Mouse (Mus musculus) heart, embryonic 14.5 days (tissue): ENCODE measurements around the gene Coa3. TPM values are rescaled to one million over a fixed set of nuclear protein-coding genes. Genes with fewer than 3 reads are reported as not detected.

Experiments
- ATAC-seq: fragments of 200-750 bp; cut with Nextera tagmentation; 2 replicates; pipeline ENCODE4 v1.8.0; 2017; ENCODE audit warnings: low read depth, moderate TSS enrichment; ENCODE audit not compliant: insufficient number of reproducible peaks, insufficient read depth, low FRiP score
- H3K27ac ChIP-seq, 2 experiments: fragments of 200-500 bp in 1 of 2; fragments of 300-500 bp in 1 of 2; sonication (generic) in 1 of 2; replicated peaks in 1 of 2; 2 replicates each; pipeline ENCODE4 v1.5.1; 2012 to 2014; ENCODE audit warnings: low read depth in 2 of 2, low read length in 2 of 2, control low read depth in 1 of 2, mild to moderate bottlenecking in 1 of 2, mixed read lengths in 1 of 2; ENCODE audit not compliant: control insufficient read depth in 1 of 2, insufficient read depth in 1 of 2
- H3K27me3 ChIP-seq: fragments of 300-500 bp; sonication (generic); 2 replicates; pipeline ENCODE4 v1.6.1; 2014; ENCODE audit warnings: mild to moderate bottlenecking, low read length, control low read depth; ENCODE audit not compliant: control insufficient read depth, insufficient read depth
- H3K36me3 ChIP-seq: fragments of 300-500 bp; sonication (generic); 2 replicates; pipeline ENCODE4 v1.6.1; 2014; ENCODE audit warnings: mild to moderate bottlenecking, control low read depth, low read length, mixed read lengths; ENCODE audit not compliant: control insufficient read depth, insufficient read depth
- H3K4me1 ChIP-seq, 2 experiments: fragments of 200-500 bp in 1 of 2; fragments of 300-500 bp in 1 of 2; sonication (generic) in 1 of 2; 2 replicates each; pipeline ENCODE4 v1.6.1; 2012 to 2014; ENCODE audit warnings: low read length in 2 of 2, control low read depth in 1 of 2, mixed read lengths in 1 of 2; ENCODE audit not compliant: control insufficient read depth in 2 of 2, insufficient read depth in 2 of 2
- H3K4me2 ChIP-seq: fragments of 300-500 bp; sonication (generic); 2 replicates; pipeline ENCODE4 v1.6.1; 2014; ENCODE audit warnings: mild to moderate bottlenecking, low read length
- H3K4me3 ChIP-seq, 2 experiments: fragments of 200-500 bp in 1 of 2; fragments of 300-500 bp in 1 of 2; sonication (generic) in 1 of 2; 2 replicates each; pipeline ENCODE4 v1.5.1; 2012 to 2014; ENCODE audit warnings: low read length in 2 of 2, mild to moderate bottlenecking in 2 of 2, control low read depth in 1 of 2, low read depth in 1 of 2, moderate library complexity in 1 of 2; ENCODE audit not compliant: control insufficient read depth in 1 of 2, insufficient read depth in 1 of 2
- H3K9ac ChIP-seq: fragments of 300-500 bp; sonication (generic); 2 replicates; pipeline ENCODE4 v1.6.1; 2014; ENCODE audit warnings: mild to moderate bottlenecking, low read length
- H3K9me3 ChIP-seq: fragments of 300-500 bp; sonication (generic); 2 replicates; pipeline ENCODE4 v1.6.1; 2016; ENCODE audit warnings: low read length, control low read depth; ENCODE audit not compliant: control insufficient read depth
- WGBS: fragments of 180-500 bp; shearing (Covaris S2); extraction: QIAGEN DNeasy Blood & Tissue Kit; methylation state at CpG from one replicate; pipeline ENCODE4 v1.1.7; 2014; 5-methylcytosine and 5-hydroxymethylcytosine counted together
- polyA plus RNA-seq: library from polyadenylated mRNA; unstranded; fragments of >200 nt; fragmentation: Nextera tagmentation; extraction: Ambion mirVana; gene quantifications from 2 replicates; pipeline ENCODE4 v1.2.1, GENCODE M21; 2014

The Coa3 gene
- polyA plus RNA-seq, 1 experiment from 2014 or later: 203 TPM

GRCm38 (mm10) chr11:101247521-101248030, 31.3 kb downstream of the Coa3 start:
- ATAC-seq: no peak
- Histone ChIP-seq H3K36me3 (0 out of 2 replicates have a peak, but pooled peaks cover 5% of the 10 kb centered on the region), H3K4me3 (peak overlapping the region; percentile 60 to 82), H3K4me2 (peak overlapping the region; percentile 78), H3K9ac (peak overlapping the region; percentile 87), H3K27me3 (peaks cover 29% of the 10 kb centered on the region), H3K9me3 (no peaks in the 10 kb centered on the region), H3K27ac (peak overlapping the region; percentile 90 to 92), H3K4me1 (peaks cover 0 to 14% of the 10 kb centered on the region in 2 experiments; a peak in 2 of 4 replicates)
- WGBS: 72% methylated on average over 6 of the region's 6 CpGs

GRCm38 (mm10) chr11:101246702-101247012, 32.3 kb downstream of the Coa3 start:
- Histone ChIP-seq H3K4me1 (peaks cover 0 to 14% of the 10 kb centered on the region in 2 experiments; a peak in 2 of 4 replicates), H3K4me2 (peak overlapping the region; percentile 78), H3K9ac (peak overlapping the region; percentile 87), H3K27me3 (peaks cover 29% of the 10 kb centered on the region), H3K9me3 (no peaks in the 10 kb centered on the region), H3K27ac (peak overlapping the region; percentile 90 to 92), H3K36me3 (0 out of 2 replicates have a peak, but pooled peaks cover 5% of the 10 kb centered on the region), H3K4me3 (peak overlapping the region; percentile 60 to 82)
- 0 out of 2 replicates have a peak, but pooled peaks have one; percentile 26 for ATAC-seq
- WGBS: 3% methylated on average over 7 of the region's 7 CpGs

DNA sequence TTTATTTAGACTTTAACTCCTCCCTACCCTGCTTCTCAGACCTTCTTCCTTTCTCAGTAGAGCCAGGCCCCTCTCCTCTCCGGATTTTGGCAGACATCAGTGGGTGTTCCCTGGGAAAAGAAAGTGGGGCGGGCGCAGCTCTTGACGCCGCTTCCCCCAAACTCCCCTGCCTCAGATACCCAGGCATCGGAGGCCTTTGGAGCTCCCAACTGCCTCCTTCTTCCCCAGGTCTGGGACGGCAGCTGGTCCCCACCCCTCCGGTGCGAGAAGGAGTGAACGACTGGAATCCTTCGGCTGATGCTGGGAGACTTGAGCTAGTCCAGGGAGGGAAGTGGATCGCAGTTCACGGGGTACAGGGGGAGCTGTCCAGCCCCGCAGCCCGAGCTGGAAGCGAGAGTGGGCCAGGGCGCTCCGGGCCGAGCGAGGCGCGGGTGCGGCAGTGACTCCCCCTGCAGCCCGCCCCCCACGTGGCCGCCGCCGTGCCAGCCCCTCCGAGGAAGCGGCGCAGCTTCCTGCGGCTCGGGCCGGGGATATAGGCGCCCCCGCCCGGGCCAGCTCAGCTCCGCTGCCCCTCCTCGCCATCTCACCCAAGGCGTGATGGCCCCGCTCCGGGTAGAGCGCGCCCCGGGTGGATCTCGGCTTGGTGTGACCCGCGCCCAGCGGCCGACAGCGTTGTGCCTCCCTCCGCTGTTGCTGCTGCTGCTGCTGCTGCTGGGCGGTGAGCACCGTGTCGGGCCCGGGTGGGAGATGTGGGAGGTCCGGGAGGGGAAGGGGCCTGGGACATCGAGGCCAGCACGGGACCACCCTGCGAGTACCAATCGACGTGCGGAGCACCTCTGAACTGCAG, 32.8 kb downstream of the Coa3 start, which contains the start of gene Ramp2:
Gene Ramp2, plus strand, starts transcription at position 174 of the 847 bp plus-strand sequence.
- peak within 1 kb of the TSS; percentile 87 for H3K9ac ChIP-seq
- H3K27me3 ChIP-seq: peaks cover 29% of the 10 kb centered on the region
- H3K9me3 ChIP-seq: no peaks in the 10 kb centered on the region
- H3K4me3 ChIP-seq: peak within 1 kb of the TSS; percentile 60 to 82
- peak within 1 kb of the TSS; percentile 90 to 92 for H3K27ac ChIP-seq
- WGBS: 1% methylated on average over 61 of the region's 63 CpGs
- peaks cover 0 to 14% of the 10 kb centered on the region in 2 experiments; a peak in 2 of 4 replicates for H3K4me1 ChIP-seq
- ATAC-seq: peak; percentile 63
- H3K36me3 ChIP-seq: 0 out of 2 replicates have a peak, but pooled peaks cover 5% of the 10 kb centered on the region
- H3K4me2 ChIP-seq: peak within 1 kb of the TSS; percentile 78

- no peak for ATAC-seq
- Histone ChIP-seq H3K27ac (peak overlapping the region; percentile 90 to 92), H3K9ac (peak overlapping the region; percentile 87), H3K4me1 (peaks cover 0 to 14% of the 10 kb centered on the region in 2 experiments; a peak in 2 of 4 replicates), H3K36me3 (0 out of 2 replicates have a peak, but pooled peaks cover 5% of the 10 kb centered on the region), H3K4me2 (peak overlapping the region; percentile 78), H3K27me3 (peaks cover 29% of the 10 kb centered on the region), H3K4me3 (peak overlapping the region in 1 of 2 experiments; percentile 60; a peak in 2 of 4 replicates), H3K9me3 (no peaks in the 10 kb centered on the region)
- 25% methylated on average over 4 of the region's 4 CpGs for WGBS
Observed at GRCm38 (mm10) chr11:101245071-101245470, 33.8 kb downstream of the Coa3 start.

DNA sequence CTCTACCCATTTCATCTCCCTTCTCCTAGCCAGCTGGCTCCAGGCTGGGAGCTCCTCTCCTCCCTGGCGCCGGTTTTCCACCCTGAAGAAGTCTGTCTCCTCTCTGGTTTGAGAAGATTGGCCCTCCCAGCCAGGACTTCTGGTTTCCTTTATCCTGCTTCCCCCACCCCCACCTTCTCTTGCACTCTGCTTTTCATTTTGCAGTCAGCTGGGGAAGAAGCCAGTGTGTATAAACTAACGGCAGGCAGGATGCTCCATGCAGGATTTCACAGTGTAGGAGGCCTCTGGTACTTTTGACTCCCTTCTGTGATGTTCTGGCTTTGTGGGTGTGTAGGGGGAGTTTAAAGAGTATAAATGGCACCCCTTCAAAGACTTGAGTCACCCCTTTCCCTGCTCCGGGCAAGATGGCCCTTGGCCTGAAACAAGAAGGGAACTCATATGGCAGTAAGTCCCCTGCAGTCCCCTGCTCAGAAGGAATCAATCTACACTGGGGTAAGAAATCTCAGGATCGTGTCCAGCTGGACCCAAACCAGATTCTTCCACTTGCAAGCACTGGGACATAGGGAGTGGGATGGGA, 40.8 kb downstream of the Coa3 start:
- H3K9ac ChIP-seq: no peak overlapping the region
- no peak overlapping the region for H3K4me2 ChIP-seq
- H3K36me3 ChIP-seq: no peaks in the 10 kb centered on the region
- ATAC-seq: peak; percentile 73
- no peaks in the 10 kb centered on the region for H3K9me3 ChIP-seq
- WGBS: 29% methylated on average over 5 of the region's 5 CpGs
- H3K27me3 ChIP-seq: no peaks in the 10 kb centered on the region
- no peaks in the 10 kb centered on the region; a peak in 1 of 4 replicates for H3K4me1 ChIP-seq
- peak overlapping the region; percentile 54 to 68 for H3K27ac ChIP-seq
- H3K4me3 ChIP-seq: no peak overlapping the region

- Histone ChIP-seq H3K27me3 (no peaks in the 10 kb centered on the region), H3K36me3 (no peaks in the 10 kb centered on the region), H3K9me3 (no peaks in the 10 kb centered on the region), H3K4me3 (no peak overlapping the region), H3K27ac (0 out of 4 replicates have a peak overlapping the region, but pooled peaks of 1 of the 2 experiments have one; percentile 39), H3K4me2 (no peak overlapping the region), H3K4me1 (peaks cover 0 to 3% of the 10 kb centered on the region in 2 experiments; a peak in 2 of 4 replicates), H3K9ac (no peak overlapping the region)
- 86% methylated on average over 5 of the region's 5 CpGs for WGBS
- ATAC-seq: no peak
Observed at GRCm38 (mm10) chr11:101236782-101237181, 42.1 kb downstream of the Coa3 start.

- Histone ChIP-seq H3K27me3 (no peaks in the 10 kb centered on the region), H3K27ac (no peak overlapping the region), H3K9ac (no peak overlapping the region), H3K4me2 (no peak overlapping the region), H3K9me3 (no peaks in the 10 kb centered on the region), H3K4me3 (no peak overlapping the region), H3K36me3 (no peaks in the 10 kb centered on the region), H3K4me1 (peaks cover 8 to 12% of the 10 kb centered on the region in 2 experiments)
- ATAC-seq: no peak
Observed at GRCm38 (mm10) chr11:101235429-101235828, 43.5 kb downstream of the Coa3 start.
